Mouse (Mus musculus): ENCODE measurements around the gene Kansl1l.

Gene Kansl1l

GRCm38 (mm10) chr1:66817865-66818315 is 528 bp upstream of the Kansl1l start:
- DNase-seq (ENCODE audit: low spot score in 2 of 2): peak in 1 of 2 experiments; percentile 42

GRCm38 (mm10) chr1:66816837-66817452 is 417 bp downstream of the Kansl1l start:
- peak; percentile 87 to 97 for DNase-seq (ENCODE audit: low spot score in 2 of 2)

- peak; percentile 67 to 72 for DNase-seq (ENCODE audit: low spot score in 2 of 2)
Observed at GRCm38 (mm10) chr1:66815941-66816777, 1.2 kb downstream of the Kansl1l start.

DNA sequence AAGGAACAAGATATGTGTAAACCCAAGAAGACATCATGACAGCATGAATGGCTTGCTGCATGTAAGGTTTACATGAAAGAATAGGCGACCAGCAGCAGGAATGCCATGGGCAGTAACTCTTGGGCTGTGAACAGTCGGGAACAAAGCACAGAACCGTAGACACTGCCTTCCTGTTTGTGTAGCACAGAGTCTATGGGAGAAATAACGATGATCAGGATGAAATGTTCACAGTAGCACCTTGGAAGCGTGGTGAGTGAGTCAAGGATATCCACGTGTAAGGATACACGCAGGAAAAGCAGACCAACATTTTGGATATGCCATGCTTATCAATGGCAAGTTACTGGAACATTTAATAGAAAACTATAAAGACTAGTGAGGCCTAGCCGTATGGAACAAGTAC is 2.6 kb downstream of the Kansl1l start:
- DNase-seq (ENCODE audit: low spot score in 2 of 2): no peak

- DNase-seq (ENCODE audit: low spot score in 2 of 2): no peak
Observed at GRCm38 (mm10) chr1:66813191-66813590, 4.2 kb downstream of the Kansl1l start.

DNA sequence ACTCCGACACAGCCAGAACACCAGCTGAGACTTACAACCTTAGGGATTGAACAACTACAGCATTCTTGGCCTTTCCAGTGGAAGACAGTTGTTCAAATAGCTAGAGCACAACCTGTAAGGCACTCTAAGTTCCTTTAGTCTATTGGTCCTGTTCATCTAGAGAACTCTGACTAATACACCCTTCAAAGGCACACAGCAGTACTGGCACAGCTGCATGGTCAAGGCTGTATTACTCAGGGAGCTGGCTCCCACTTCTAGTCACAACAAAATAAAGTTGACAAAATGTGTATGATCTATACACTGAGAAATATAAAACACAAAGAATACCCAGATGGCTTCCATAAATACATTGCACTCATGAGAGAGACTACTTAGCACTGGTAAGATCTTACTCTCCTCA is 10.5 kb downstream of the Kansl1l start:
- DNase-seq (ENCODE audit: low spot score in 2 of 2): no peak

DNA sequence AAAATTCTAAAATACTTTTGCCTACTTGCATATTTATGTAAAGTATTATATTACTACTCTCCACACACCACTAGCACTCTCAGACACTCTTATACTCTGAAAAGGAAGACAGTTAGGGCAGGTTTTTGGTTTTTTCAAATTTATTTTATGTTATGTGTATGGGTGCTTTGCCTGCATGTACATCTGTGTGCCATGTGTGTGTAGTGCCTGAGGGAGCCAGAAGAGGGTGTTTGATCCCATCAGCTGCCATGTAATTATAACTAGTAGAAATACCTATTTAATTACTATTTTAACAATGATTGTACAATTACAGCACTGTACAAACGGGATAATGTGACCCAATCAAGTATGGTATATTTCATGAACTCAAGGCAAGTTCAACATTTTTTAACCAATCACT is 12.0 kb downstream of the Kansl1l start:
- no peak for DNase-seq (ENCODE audit: low spot score in 2 of 2)

DNA sequence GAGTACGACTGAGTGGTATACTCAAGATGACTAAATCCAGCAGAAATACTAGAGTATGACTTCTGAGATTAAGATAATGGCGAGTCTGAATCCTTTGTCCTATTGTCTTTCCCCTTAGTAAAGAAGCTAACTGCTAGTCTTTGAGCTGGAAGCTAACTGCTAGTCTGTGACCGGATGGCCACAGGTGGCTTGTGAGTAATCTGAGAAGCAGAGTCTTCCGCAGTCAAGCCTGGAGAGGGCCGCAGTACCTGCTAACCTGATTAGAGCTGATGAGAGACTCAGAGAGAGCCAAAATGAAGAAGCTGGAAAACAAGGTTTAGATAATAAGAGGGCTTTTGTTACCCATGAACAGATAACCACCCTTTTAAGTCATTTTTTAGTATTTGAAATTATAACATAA is 12.7 kb downstream of the Kansl1l start:
- no peak for DNase-seq (ENCODE audit: low spot score in 2 of 2)

GRCm38 (mm10) chr1:66797962-66798361 is 19.4 kb downstream of the Kansl1l start:
- no peak for DNase-seq (ENCODE audit: low spot score in 2 of 2)

GRCm38 (mm10) chr1:66792838-66793466 is 24.4 kb downstream of the Kansl1l start:
- no peak for DNase-seq (ENCODE audit: low spot score in 2 of 2)

- no peak for DNase-seq (ENCODE audit: low spot score in 2 of 2)
Observed at GRCm38 (mm10) chr1:66782296-66782695, 35.1 kb downstream of the Kansl1l start.

DNA sequence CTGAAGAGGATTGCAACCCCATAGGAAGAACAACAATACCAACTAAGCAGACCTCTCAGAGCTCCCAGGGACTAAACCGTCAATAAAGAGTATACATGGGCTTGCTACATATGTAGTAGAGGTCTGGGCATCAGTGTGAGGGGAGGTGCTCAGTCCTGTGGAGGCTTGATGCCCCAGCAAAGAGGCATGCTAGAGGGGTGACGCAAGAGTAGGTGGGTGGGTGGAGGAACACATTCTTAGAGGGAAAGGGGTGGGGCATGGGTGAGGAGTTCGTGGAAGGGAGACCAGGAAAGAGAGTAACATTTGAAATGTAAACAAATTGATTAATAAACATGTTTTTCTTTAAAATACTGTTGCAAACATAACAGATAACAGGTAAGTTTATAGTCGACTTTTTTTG is 36.3 kb downstream of the Kansl1l start:
- DNase-seq (ENCODE audit: low spot score in 2 of 2): no peak

- no peak for DNase-seq (ENCODE audit: low spot score in 2 of 2)
Observed at GRCm38 (mm10) chr1:66778798-66779197, 38.6 kb downstream of the Kansl1l start.

DNA sequence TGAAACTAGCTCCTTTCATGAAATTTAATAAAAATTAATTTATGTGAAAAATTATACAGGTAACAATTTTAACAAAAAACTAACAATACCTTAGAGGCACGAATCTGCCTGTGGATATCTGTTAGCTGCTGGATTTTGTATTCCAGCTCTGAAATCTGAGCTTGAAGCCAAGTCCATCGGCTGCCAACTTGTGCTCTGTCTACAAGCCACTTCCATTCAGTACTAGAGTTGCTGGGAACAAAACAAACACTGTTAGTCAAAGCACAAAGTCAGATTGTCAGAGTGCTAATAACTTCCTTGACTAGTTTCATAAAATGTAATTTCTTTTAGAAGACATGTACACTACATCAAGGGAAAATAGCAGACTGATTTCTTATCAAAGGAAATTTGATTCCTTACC is 39.5 kb downstream of the Kansl1l start:
- no peak for DNase-seq (ENCODE audit: low spot score in 2 of 2)

- no peak for DNase-seq (ENCODE audit: low spot score in 2 of 2)
Observed at GRCm38 (mm10) chr1:66768764-66769163, 48.6 kb downstream of the Kansl1l start.

DNA sequence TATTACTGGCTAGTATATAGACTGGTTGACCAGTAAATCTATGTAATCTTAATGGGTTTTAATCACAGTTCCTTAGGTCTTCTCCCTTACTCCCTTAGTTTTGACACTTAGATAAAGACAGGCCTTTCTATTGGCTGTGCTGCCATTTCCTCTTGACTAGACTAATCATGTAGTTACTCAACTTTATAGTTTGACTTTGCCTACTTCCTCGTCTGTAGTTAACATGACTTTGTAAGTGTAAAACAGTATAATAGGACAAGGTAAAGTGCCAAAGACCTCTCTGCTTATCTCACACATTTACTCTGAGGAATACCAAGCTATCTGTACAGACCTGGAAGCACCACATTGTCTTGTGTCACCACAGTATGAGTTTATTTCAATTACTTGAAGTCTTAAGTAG is 86.8 kb downstream of the Kansl1l start:
- no peak for DNase-seq (ENCODE audit: low spot score in 2 of 2)

GRCm38 (mm10) chr1:66712859-66713258 is 104.5 kb downstream of the Kansl1l start:
- DNase-seq (ENCODE audit: low spot score in 2 of 2): no peak

- DNase-seq (ENCODE audit: low spot score in 2 of 2): no peak
Observed at GRCm38 (mm10) chr1:66704523-66704922, 112.8 kb downstream of the Kansl1l start.

DNA sequence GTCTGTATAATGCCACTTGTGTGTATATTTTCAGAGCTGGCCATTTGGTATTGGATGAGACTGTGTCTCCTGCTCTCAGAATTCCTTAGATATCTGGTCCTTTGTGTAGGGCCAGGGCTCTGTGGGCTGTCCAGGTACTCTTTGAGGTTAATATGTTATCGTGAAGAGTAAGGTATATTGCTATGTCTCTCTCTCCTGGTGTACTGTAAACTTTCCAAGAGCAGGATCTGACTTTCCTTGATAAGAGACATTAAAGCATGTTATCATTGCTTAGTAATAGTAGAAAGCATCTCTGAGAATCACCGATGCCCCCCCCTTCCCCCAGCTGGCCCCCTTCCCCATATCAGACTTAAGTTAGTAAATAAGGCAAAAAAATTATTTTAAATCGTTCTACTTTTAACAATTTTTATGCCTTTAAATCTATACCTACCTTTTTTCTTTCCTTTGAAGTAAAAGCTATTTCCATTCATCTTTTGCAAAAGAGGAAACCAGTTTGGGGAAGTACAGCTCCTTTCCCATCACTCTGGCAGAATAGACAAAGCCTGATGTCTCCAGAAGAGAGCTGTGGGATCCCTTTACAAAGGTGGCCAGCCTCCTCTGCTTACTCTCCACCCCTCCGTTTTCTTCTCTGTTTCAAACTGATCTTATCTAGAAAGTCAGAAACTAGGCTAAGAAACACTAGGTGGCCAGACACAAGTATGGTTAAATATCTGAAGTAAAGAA is 114.6 kb downstream of the Kansl1l start:
- no peak for DNase-seq (ENCODE audit: low spot score in 2 of 2)

GRCm38 (mm10) chr1:66701576-66701940 is 115.8 kb downstream of the Kansl1l start:
- DNase-seq (ENCODE audit: low spot score in 2 of 2): no peak

- peak; percentile 87 to 93 for DNase-seq (ENCODE audit: low spot score in 2 of 2)
Observed at GRCm38 (mm10) chr1:66700693-66701575, 116.4 kb downstream of the Kansl1l start, which contains the start of gene Rpe. Rpe (plus strand) TSS chr1:66700831.
